Mouse (Mus musculus) frontal cortex, postnatal 36 days (tissue): ENCODE results near the gene Atp6ap2.
"Not testable (repeated sequence)": the region's sequence is repeated elsewhere in the genome, so short reads cannot be mapped to it uniquely, and the experiment has no call there.

ENCODE experiments used
- DNase-seq, 2 experiments: peaks; one replicate each; pipeline ENCODE4 v3.0.0; 2022; ENCODE audit warnings: low spot score in 2 of 2

Gene Atp6ap2

GRCm38 (mm10) chrX:12587192-12587957 lies at the start of gene Atp6ap2:
Gene Atp6ap2, plus strand, starts transcription at chrX:12587801.
- peak; percentile 87 to 95 for DNase-seq

GRCm38 (mm10) chrX:12544417-12544816 lies 43.2 kb upstream of the Atp6ap2 start:
- DNase-seq, result no peak

GRCm38 (mm10) chrX:12557086-12557485 lies 30.5 kb upstream of the Atp6ap2 start:
- DNase-seq, result no peak

GRCm38 (mm10) chrX:12571407-12571806 lies 16.2 kb upstream of the Atp6ap2 start:
- no peak for DNase-seq

GRCm38 (mm10) chrX:12577936-12578335 lies 9.7 kb upstream of the Atp6ap2 start:
- no peak for DNase-seq

- no peak for DNase-seq
Observed at GRCm38 (mm10) chrX:12578339-12578868, 9.2 kb upstream of the Atp6ap2 start.

GRCm38 (mm10) chrX:12583261-12583660 lies 4.3 kb upstream of the Atp6ap2 start:
- no peak for DNase-seq

GRCm38 (mm10) chrX:12587958-12588355 lies 356 bp downstream of the Atp6ap2 start:
- DNase-seq, result no peak

GRCm38 (mm10) chrX:12591401-12591943 lies 3.9 kb downstream of the Atp6ap2 start:
- peak; percentile 15 to 18 for DNase-seq

GRCm38 (mm10) chrX:12592011-12592410 lies 4.4 kb downstream of the Atp6ap2 start:
- peak in 1 of 2 experiments; percentile 6 for DNase-seq

- DNase-seq, result no peak
Observed at GRCm38 (mm10) chrX:12593824-12594223, 6.2 kb downstream of the Atp6ap2 start.

- not testable (repeated sequence) for DNase-seq
Observed at GRCm38 (mm10) chrX:12610541-12610940, 22.9 kb downstream of the Atp6ap2 start.

GRCm38 (mm10) chrX:12611211-12611610 lies 23.6 kb downstream of the Atp6ap2 start:
- no peak for DNase-seq

GRCm38 (mm10) chrX:12612360-12612759 lies 24.8 kb downstream of the Atp6ap2 start:
- DNase-seq, result not testable (repeated sequence)

- no peak for DNase-seq
Observed at GRCm38 (mm10) chrX:12625131-12625530, 37.5 kb downstream of the Atp6ap2 start.

- no peak for DNase-seq
Observed at GRCm38 (mm10) chrX:12644976-12645375, 57.4 kb downstream of the Atp6ap2 start.

- peak; percentile 3 to 26 for DNase-seq
Observed at GRCm38 (mm10) chrX:12645531-12646304, 58.1 kb downstream of the Atp6ap2 start.

GRCm38 (mm10) chrX:12651906-12652305 lies 64.3 kb downstream of the Atp6ap2 start:
- DNase-seq, result no peak

- peak; percentile 17 to 34 for DNase-seq
Observed at GRCm38 (mm10) chrX:12653879-12654278, 66.3 kb downstream of the Atp6ap2 start.
